14 mouse cellular contexts compared by ENCODE assay signal in the genomic region with DNA sequence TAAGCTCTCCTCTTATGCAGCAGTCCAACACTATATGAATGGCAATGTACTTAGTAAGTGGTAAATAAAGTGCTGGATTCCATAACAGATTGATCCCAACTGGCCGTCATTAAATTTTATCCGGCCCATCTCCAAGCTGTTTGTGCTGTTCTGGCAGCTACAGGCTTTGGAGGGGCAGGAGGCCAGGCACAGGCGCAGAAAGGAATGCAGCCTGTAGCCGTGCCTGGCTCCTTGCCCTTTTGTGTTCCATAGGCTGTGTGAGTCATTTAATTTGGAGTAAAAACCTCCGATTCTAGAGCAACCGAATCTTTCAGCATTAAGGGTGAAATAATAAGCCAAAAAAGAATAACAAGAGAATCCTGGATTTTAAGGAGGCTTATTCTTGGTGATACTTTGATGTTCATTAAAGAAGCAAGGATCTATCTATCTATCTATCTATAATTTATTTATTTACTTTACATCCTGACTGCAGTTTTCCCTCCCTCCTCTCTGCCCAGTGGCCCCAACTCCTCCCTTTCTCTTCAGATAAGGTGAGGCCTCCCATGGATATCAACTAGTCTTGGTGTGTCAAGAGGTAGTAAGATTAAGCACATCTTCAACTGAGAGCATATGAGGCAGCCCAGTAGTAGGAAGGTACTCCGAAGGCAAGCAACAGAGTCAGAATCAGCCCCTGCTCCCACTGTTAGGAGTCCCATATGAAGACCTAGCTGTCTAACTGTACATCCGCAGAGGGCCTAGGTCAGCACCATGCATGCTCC. TPM values are rescaled to one million over a fixed set of nuclear protein-coding genes. Genes with fewer than 3 reads are reported as not detected.
DNase-seq lines count a peak whose midpoint lies in the region; ATAC-seq and TF ChIP-seq lines count a peak whose summit lies in the region.
"Had no signal": no experiment of that assay in that cellular context is flagged by ENCODE, and none has a peak within 500 bp of the region (broad histone marks: within the 10 kb centered on the region; RNA-seq: fewer than 3 reads in every experiment).

No protein-coding gene starts in this region.

- H3K9ac ChIP-seq in heart, adult 2 months (ENCODE audit: low read depth, low read length), result no peak overlapping the region
- no peak overlapping the region for H3K9ac ChIP-seq in liver, embryonic 13.5 days
- no peak overlapping the region for H3K9ac ChIP-seq in liver, embryonic 11.5 days (ENCODE audit: low read depth, low read length)
- H3K9ac ChIP-seq: midbrain, embryonic 13.5 days; neural tube, embryonic 12.5 days; stomach, embryonic 15.5 days had no signal

- ATAC-seq in liver, embryonic 13.5 days (ENCODE audit: low read depth), result peak; percentile 75
- ATAC-seq in liver, embryonic 11.5 days (replicated peaks; ENCODE audit: low FRiP score), result no peak
- ATAC-seq: midbrain, embryonic 13.5 days had no signal

- no peak overlapping the region for H3K27ac ChIP-seq in heart, adult 2 months
- no peak overlapping the region for H3K27ac ChIP-seq in liver, embryonic 13.5 days
- H3K27ac ChIP-seq in liver, embryonic 11.5 days (ENCODE audit: low read depth, low read length), result no peak overlapping the region
- H3K27ac ChIP-seq: layer of hippocampus, adult 2 months; midbrain, embryonic 13.5 days; neural tube, embryonic 12.5 days; stomach, embryonic 15.5 days had no signal

- H3K9me3 ChIP-seq in liver, embryonic 13.5 days (replicated peaks), result no peaks in the 10 kb centered on the region
- no peaks in the 10 kb centered on the region for H3K9me3 ChIP-seq in liver, embryonic 11.5 days (ENCODE audit: control insufficient read depth, low read length)
- H3K9me3 ChIP-seq: midbrain, embryonic 13.5 days; neural tube, embryonic 12.5 days; stomach, embryonic 15.5 days had no signal

- no peak for TF ChIP-seq EP300 in heart, adult 2 months (IDR thresholded peaks at IDR 0.05; ENCODE audit: insufficient read depth, low read depth, low read length)

- no peaks in the 10 kb centered on the region for H3K4me1 ChIP-seq in heart, adult 2 months (ENCODE audit: control insufficient read depth, insufficient read depth, low read length)
- H3K4me1 ChIP-seq in liver, embryonic 13.5 days (replicated peaks), result 0 out of 2 replicates have a peak, but pooled peaks cover 6% of the 10 kb centered on the region
- no peaks in the 10 kb centered on the region for H3K4me1 ChIP-seq in liver, embryonic 11.5 days (replicated peaks; ENCODE audit: control insufficient read depth, insufficient read depth, low read length)
- H3K4me1 ChIP-seq: midbrain, embryonic 13.5 days; neural tube, embryonic 12.5 days; stomach, embryonic 15.5 days had no signal

- H3K4me3 ChIP-seq in heart, adult 2 months, result no peak overlapping the region
- H3K4me3 ChIP-seq in liver, embryonic 13.5 days (replicated peaks), result no peak overlapping the region
- no peak overlapping the region for H3K4me3 ChIP-seq in liver, embryonic 11.5 days (ENCODE audit: low read depth, low read length)
- H3K4me3 ChIP-seq: layer of hippocampus, adult 2 months; midbrain, embryonic 13.5 days; neural tube, embryonic 12.5 days; stomach, embryonic 15.5 days had no signal

- H3K79me2 ChIP-seq in heart, adult 2 months (replicated peaks; ENCODE audit: control insufficient read depth, insufficient read depth, low read length), result no peaks in the 10 kb centered on the region

- intact Hi-C loops in heart, adult 2 months (cut with DNase I), result no loop called here

- no peaks in the 10 kb centered on the region for H3K36me3 ChIP-seq in heart, adult 2 months (ENCODE audit: control insufficient read depth, insufficient read depth, low read length)
- no peaks in the 10 kb centered on the region for H3K36me3 ChIP-seq in liver, embryonic 13.5 days
- H3K36me3 ChIP-seq in liver, embryonic 11.5 days (ENCODE audit: control insufficient read depth, insufficient read depth, low read length), result no peaks in the 10 kb centered on the region
- H3K36me3 ChIP-seq: midbrain, embryonic 13.5 days; neural tube, embryonic 12.5 days; stomach, embryonic 15.5 days had no signal

- TF ChIP-seq CTCF in heart, adult 2 months (IDR thresholded peaks at IDR 0.05), result no peak

- 55% methylated on average over 8 of the region's 8 CpGs for WGBS in heart, adult 2 months
- 64% methylated on average over 8 of the region's 8 CpGs for WGBS in liver, embryonic 13.5 days (ENCODE audit: insufficient replicate concordance)
- 76% methylated on average over 8 of the region's 8 CpGs for WGBS in liver, embryonic 11.5 days

- H3K4me2 ChIP-seq in liver, embryonic 13.5 days, result no peak overlapping the region
- H3K4me2 ChIP-seq in liver, embryonic 11.5 days, result no peak overlapping the region
- H3K4me2 ChIP-seq: midbrain, embryonic 13.5 days; neural tube, embryonic 12.5 days; stomach, embryonic 15.5 days had no signal

- peak; percentile 66 for DNase-seq in heart, adult 11 months
- no peak for DNase-seq in heart, adult 2 months
- DNase-seq in liver, embryonic 13.5 days, result no peak
- DNase-seq in liver, embryonic 11.5 days (ENCODE audit: low spot score), result no peak
- peak; percentile 53 for DNase-seq in 3T3-L1 (ENCODE audit: low read depth, low spot score)
- DNase-seq in Muller cell, postnatal 12 days (ENCODE audit: inconsistent ontology term), result peak; percentile 76
- no peak for DNase-seq in layer of hippocampus, postnatal 25 days (ENCODE audit: extremely low spot score in 1 of 2, low spot score in 1 of 2)
- DNase-seq: adrenal gland, postnatal 36 days; heart, adult 18-20 months; heart, postnatal 14 days had no signal

- TF ChIP-seq POLR2A in heart, adult 2 months (IDR thresholded peaks at IDR 0.05; ENCODE audit: insufficient read depth, low read depth, low read length), result no peak

- no peaks in the 10 kb centered on the region for H3K27me3 ChIP-seq in heart, adult 2 months (ENCODE audit: control insufficient read depth, insufficient read depth, low read length)
- H3K27me3 ChIP-seq in liver, embryonic 13.5 days, result no peaks in the 10 kb centered on the region
- no peaks in the 10 kb centered on the region for H3K27me3 ChIP-seq in liver, embryonic 11.5 days (replicated peaks; ENCODE audit: control insufficient read depth, insufficient read depth, low read length)
- H3K27me3 ChIP-seq: midbrain, embryonic 13.5 days; neural tube, embryonic 12.5 days; stomach, embryonic 15.5 days had no signal

RNA-seq across cellular contexts. Expression of a gene that starts 14.3 kb away (rescaled TPM):
- 1 to 10 TPM; 9.5 to 9.6 TPM for total RNA-seq in heart, adult 2 months (2021)
- polyA plus RNA-seq in heart, adult 2 months (2012; rRNA removed), result 10.6 and 17.2 TPM in 2 replicates
- 4.4 and 5.5 TPM in 2 replicates for polyA plus RNA-seq in liver, embryonic 13.5 days (2015; fragmentation: Nextera tagmentation; extraction: Ambion mirVana)
- 8.5 and 10.7 TPM in 2 replicates for polyA plus RNA-seq in liver, embryonic 11.5 days (2014; fragmentation: Nextera tagmentation; extraction: Ambion mirVana)
- total RNA-seq in layer of hippocampus, postnatal 25 days (2021), result 10 to 100 TPM; 14.4 to 16.4 TPM

Comparison
In these comparisons a context has a peak if more than half of its experiments do, and no peak if none do; other contexts are left out.
1. DNase-seq: peak in heart, adult 11 months (single experiment), 3T3-L1 (single experiment) and Muller cell, postnatal 12 days (single experiment); none in heart, adult 2 months (0 of 2), liver, embryonic 13.5 days (single experiment), liver, embryonic 11.5 days (single experiment) and layer of hippocampus, postnatal 25 days (0 of 2).